Mouse (Mus musculus) heart, embryonic 14.5 days (tissue): Measurements from ENCODE around the gene Cptp. TPM values are rescaled to one million over a fixed set of nuclear protein-coding genes. Genes with fewer than 3 reads are reported as not detected.

Source experiments
- ATAC-seq: fragments of 200-750 bp; cut with Nextera tagmentation; 2 replicates; pipeline ENCODE4 v1.8.0; 2017; ENCODE audit warnings: low read depth, moderate TSS enrichment; ENCODE audit not compliant: insufficient number of reproducible peaks, insufficient read depth, low FRiP score
- H3K27ac ChIP-seq, 2 experiments: fragments of 200-500 bp in 1 of 2; fragments of 300-500 bp in 1 of 2; sonication (generic) in 1 of 2; replicated peaks in 1 of 2; 2 replicates each; pipeline ENCODE4 v1.5.1; 2012 to 2014; ENCODE audit warnings: low read depth in 2 of 2, low read length in 2 of 2, control low read depth in 1 of 2, mild to moderate bottlenecking in 1 of 2, mixed read lengths in 1 of 2; ENCODE audit not compliant: control insufficient read depth in 1 of 2, insufficient read depth in 1 of 2
- H3K27me3 ChIP-seq: fragments of 300-500 bp; sonication (generic); 2 replicates; pipeline ENCODE4 v1.6.1; 2014; ENCODE audit warnings: mild to moderate bottlenecking, low read length, control low read depth; ENCODE audit not compliant: control insufficient read depth, insufficient read depth
- H3K36me3 ChIP-seq: fragments of 300-500 bp; sonication (generic); 2 replicates; pipeline ENCODE4 v1.6.1; 2014; ENCODE audit warnings: mild to moderate bottlenecking, control low read depth, low read length, mixed read lengths; ENCODE audit not compliant: control insufficient read depth, insufficient read depth
- H3K4me1 ChIP-seq, 2 experiments: fragments of 200-500 bp in 1 of 2; fragments of 300-500 bp in 1 of 2; sonication (generic) in 1 of 2; 2 replicates each; pipeline ENCODE4 v1.6.1; 2012 to 2014; ENCODE audit warnings: low read length in 2 of 2, control low read depth in 1 of 2, mixed read lengths in 1 of 2; ENCODE audit not compliant: control insufficient read depth in 2 of 2, insufficient read depth in 2 of 2
- H3K4me2 ChIP-seq: fragments of 300-500 bp; sonication (generic); 2 replicates; pipeline ENCODE4 v1.6.1; 2014; ENCODE audit warnings: mild to moderate bottlenecking, low read length
- H3K4me3 ChIP-seq, 2 experiments: fragments of 200-500 bp in 1 of 2; fragments of 300-500 bp in 1 of 2; sonication (generic) in 1 of 2; 2 replicates each; pipeline ENCODE4 v1.5.1; 2012 to 2014; ENCODE audit warnings: low read length in 2 of 2, mild to moderate bottlenecking in 2 of 2, control low read depth in 1 of 2, low read depth in 1 of 2, moderate library complexity in 1 of 2; ENCODE audit not compliant: control insufficient read depth in 1 of 2, insufficient read depth in 1 of 2
- H3K9ac ChIP-seq: fragments of 300-500 bp; sonication (generic); 2 replicates; pipeline ENCODE4 v1.6.1; 2014; ENCODE audit warnings: mild to moderate bottlenecking, low read length
- H3K9me3 ChIP-seq: fragments of 300-500 bp; sonication (generic); 2 replicates; pipeline ENCODE4 v1.6.1; 2016; ENCODE audit warnings: low read length, control low read depth; ENCODE audit not compliant: control insufficient read depth
- WGBS: fragments of 180-500 bp; shearing (Covaris S2); extraction: QIAGEN DNeasy Blood & Tissue Kit; methylation state at CpG from one replicate; pipeline ENCODE4 v1.1.7; 2014; 5-methylcytosine and 5-hydroxymethylcytosine counted together
- polyA plus RNA-seq: library from polyadenylated mRNA; unstranded; fragments of >200 nt; fragmentation: Nextera tagmentation; extraction: Ambion mirVana; gene quantifications from 2 replicates; pipeline ENCODE4 v1.2.1, GENCODE M21; 2014

Gene Cptp
- polyA plus RNA-seq, 1 experiment from 2014 or later = 11.0 TPM

GRCm38 (mm10) chr4:155840076-155841002, 28.9 kb downstream of the Cptp start:
- H3K36me3 ChIP-seq = peaks cover 21% of the 10 kb centered on the region
- H3K4me3 ChIP-seq = peak overlapping the region; percentile 51 to 54
- no peak for ATAC-seq
- H3K9ac ChIP-seq = peak overlapping the region; percentile 76
- peaks cover 5% of the 10 kb centered on the region for H3K27me3 ChIP-seq
- H3K4me1 ChIP-seq = peaks cover 22 to 41% of the 10 kb centered on the region in 2 experiments
- no peaks in the 10 kb centered on the region for H3K9me3 ChIP-seq
- peak overlapping the region; percentile 88 for H3K4me2 ChIP-seq
- 7% methylated on average over 8 of the region's 8 CpGs for WGBS
- H3K27ac ChIP-seq = peak overlapping the region; percentile 85 to 86

- Histone ChIP-seq H3K27ac (peak within 1 kb of the TSS; percentile 85 to 86), H3K4me1 (peaks cover 22 to 41% of the 10 kb centered on the region in 2 experiments), H3K36me3 (peaks cover 21% of the 10 kb centered on the region), H3K9ac (peak within 1 kb of the TSS; percentile 76), H3K9me3 (no peaks in the 10 kb centered on the region), H3K4me2 (peak within 1 kb of the TSS; percentile 88), H3K4me3 (peak within 1 kb of the TSS; percentile 51 to 54), H3K27me3 (peaks cover 5% of the 10 kb centered on the region)
- peak; percentile 92 for ATAC-seq
- WGBS = 4% methylated on average over 16 of the region's 16 CpGs
These were observed 29.7 kb downstream of the Cptp start, which contains the start of gene Mxra8 for GRCm38 (mm10) chr4:155839483-155839910. TSS of gene Mxra8 (plus strand) at chr4:155839680.

- H3K9ac ChIP-seq = no peak overlapping the region
- peak overlapping the region; percentile 88 for H3K4me2 ChIP-seq
- H3K4me3 ChIP-seq = no peak overlapping the region
- H3K36me3 ChIP-seq = peaks cover 17% of the 10 kb centered on the region
- H3K27ac ChIP-seq = peak overlapping the region; percentile 76 to 85
- H3K4me1 ChIP-seq = peaks cover 26 to 46% of the 10 kb centered on the region in 2 experiments
- WGBS = 33% methylated on average over 8 of the region's 8 CpGs
- no peaks in the 10 kb centered on the region for H3K9me3 ChIP-seq
- H3K27me3 ChIP-seq = peaks cover 5% of the 10 kb centered on the region
- ATAC-seq = no peak
These were observed 30.8 kb downstream of the Cptp start for GRCm38 (mm10) chr4:155838187-155839153.

GRCm38 (mm10) chr4:155837404-155838010, 31.7 kb downstream of the Cptp start:
- Histone ChIP-seq H3K9ac (no peak overlapping the region), H3K9me3 (no peaks in the 10 kb centered on the region), H3K4me2 (peak overlapping the region; percentile 23; the same call in 1 of the 2 replicates), H3K36me3 (peaks cover 18% of the 10 kb centered on the region), H3K4me1 (peaks cover 26 to 50% of the 10 kb centered on the region in 2 experiments), H3K27ac (peak overlapping the region; percentile 76 to 85), H3K27me3 (peaks cover 5% of the 10 kb centered on the region), H3K4me3 (no peak overlapping the region)
- 52% methylated on average over 11 of the region's 11 CpGs for whole genome bisulfite sequencing
- ATAC-seq = no peak

GRCm38 (mm10) chr4:155833836-155834235, 35.4 kb downstream of the Cptp start:
- Histone ChIP-seq H3K27ac (peak overlapping the region; percentile 9 to 51; a peak in 1 of 4 replicates), H3K27me3 (no peaks in the 10 kb centered on the region), H3K9ac (no peak overlapping the region), H3K4me3 (no peak overlapping the region), H3K4me1 (peaks cover 17 to 28% of the 10 kb centered on the region in 2 experiments), H3K4me2 (no peak overlapping the region), H3K9me3 (no peaks in the 10 kb centered on the region), H3K36me3 (peaks cover 12% of the 10 kb centered on the region)
- WGBS = 26% methylated on average over 2 of the region's 2 CpGs
- ATAC-seq = peak; percentile 6; the same call in 1 of the 2 replicates

- Histone ChIP-seq H3K9ac (no peak overlapping the region), H3K36me3 (peaks cover 12% of the 10 kb centered on the region), H3K4me3 (no peak overlapping the region), H3K27me3 (no peaks in the 10 kb centered on the region), H3K4me1 (peaks cover 17 to 22% of the 10 kb centered on the region in 2 experiments), H3K4me2 (no peak overlapping the region), H3K9me3 (no peaks in the 10 kb centered on the region), H3K27ac (no peak overlapping the region)
- WGBS = 78% methylated on average over 4 of the region's 4 CpGs
- no peak for ATAC-seq
These were observed 36.0 kb downstream of the Cptp start for GRCm38 (mm10) chr4:155833234-155833633.
